Mouse (Mus musculus): Measurements from ENCODE around the gene Cd81.

The Cd81 gene

GRCm38 (mm10) chr7:143070506-143071070 is 18.0 kb downstream of the Cd81 start:
- DNase-seq (ENCODE audit: low read depth): no peak

GRCm38 (mm10) chr7:143072605-143073004 is 20.1 kb downstream of the Cd81 start:
- DNase-seq (ENCODE audit: low read depth): no peak

- DNase-seq (ENCODE audit: low read depth): no peak
These were observed 20.5 kb downstream of the Cd81 start for GRCm38 (mm10) chr7:143073086-143073485.

GRCm38 (mm10) chr7:143075394-143075793 is 22.9 kb downstream of the Cd81 start:
- DNase-seq (ENCODE audit: low read depth): no peak

DNA sequence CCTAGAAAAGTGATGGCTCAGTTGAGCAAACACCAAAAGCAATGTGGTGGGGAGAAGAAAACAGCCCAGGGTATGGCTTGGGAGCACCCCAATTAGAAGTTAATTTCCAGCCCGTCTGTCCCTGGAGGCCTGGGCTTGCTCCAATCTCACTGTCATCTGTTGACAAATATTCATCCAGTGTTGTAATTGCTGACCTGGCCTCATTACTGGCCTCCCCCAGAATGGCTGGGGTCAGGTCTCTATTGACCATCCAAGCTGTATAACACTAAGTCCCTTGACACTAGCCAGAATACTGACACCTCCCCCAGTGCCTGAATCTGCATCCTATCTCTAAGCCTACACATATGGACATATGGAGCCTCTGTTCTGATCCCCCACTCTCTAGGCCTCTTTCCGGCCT is 24.8 kb downstream of the Cd81 start:
- no peak for DNase-seq (ENCODE audit: low read depth)

- DNase-seq (ENCODE audit: low read depth): no peak
These were observed 29.5 kb downstream of the Cd81 start for GRCm38 (mm10) chr7:143082024-143082423.

DNA sequence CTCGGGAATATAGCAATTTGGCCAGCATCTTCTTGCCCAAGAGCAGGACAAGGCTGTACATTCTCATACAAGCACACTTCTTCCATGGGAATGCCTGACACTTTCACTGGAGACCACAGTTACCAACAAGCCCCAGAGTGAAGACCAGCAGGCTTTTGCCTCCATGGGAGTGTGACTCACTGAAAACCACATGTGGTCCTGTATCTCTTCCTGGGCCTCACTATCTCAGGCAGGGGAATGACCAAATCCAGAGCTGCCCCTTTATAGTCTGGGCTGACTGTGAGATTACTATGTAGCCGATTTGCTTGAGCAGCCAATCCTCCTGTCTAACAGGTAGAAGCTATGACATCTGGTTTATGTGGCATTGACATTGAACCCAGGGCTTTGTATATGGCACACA is 31.2 kb downstream of the Cd81 start:
- no peak for DNase-seq (ENCODE audit: low read depth)

DNA sequence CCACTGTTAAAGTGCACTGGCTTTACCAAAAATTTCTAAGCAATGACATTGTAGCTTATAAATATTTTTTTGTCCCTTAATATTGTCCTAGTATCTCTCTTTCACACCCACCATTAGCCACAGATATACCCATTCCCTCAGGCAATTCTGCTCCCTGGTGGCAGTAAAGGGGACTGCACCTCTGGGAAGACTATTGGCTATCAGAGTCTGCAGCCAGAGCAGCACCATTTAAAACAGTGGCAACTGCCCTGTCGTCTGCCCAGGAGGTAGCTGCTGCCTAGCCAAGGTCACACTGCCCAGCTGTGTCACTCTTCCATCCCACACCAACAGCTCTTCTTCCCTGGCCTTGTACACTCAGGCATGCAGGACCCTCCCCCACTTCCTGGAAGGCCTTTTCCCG is 33.8 kb downstream of the Cd81 start:
- DNase-seq (ENCODE audit: low read depth): peak; percentile 74

DNA sequence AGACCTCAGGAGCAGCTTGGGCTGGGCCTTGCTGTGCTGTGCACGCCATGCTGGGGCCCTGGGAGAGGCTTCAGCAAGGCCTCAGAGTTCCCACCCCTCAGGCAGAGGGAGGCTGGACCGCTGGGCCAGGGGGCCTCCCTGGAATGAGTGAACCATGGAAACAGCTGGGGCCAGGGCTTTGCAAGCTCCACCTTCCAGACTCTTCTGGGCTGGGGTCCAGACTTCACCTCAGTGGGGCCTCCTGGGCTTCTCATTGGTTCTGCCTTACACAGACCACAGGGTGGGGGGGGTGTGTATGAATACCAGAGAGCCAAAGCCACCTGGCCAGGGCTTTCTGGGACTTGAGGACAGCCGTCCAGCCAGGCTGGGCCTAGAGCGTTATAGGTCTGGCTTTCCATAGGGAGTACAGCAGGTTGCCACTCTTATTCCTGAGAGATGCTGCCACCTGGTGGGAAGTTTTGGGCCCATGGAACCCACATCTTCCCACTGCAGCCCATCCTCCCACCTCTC is 34.6 kb downstream of the Cd81 start:
- DNase-seq (ENCODE audit: low read depth): no peak

- DNase-seq (ENCODE audit: low read depth): no peak
These were observed 41.3 kb downstream of the Cd81 start for GRCm38 (mm10) chr7:143093847-143094246.

GRCm38 (mm10) chr7:143094592-143095553 is 42.3 kb downstream of the Cd81 start, which contains the start of gene Trpm5:
TSS of gene Trpm5 (minus strand) at chr7:143094642.
- DNase-seq (ENCODE audit: low read depth): peak; percentile 39

DNA sequence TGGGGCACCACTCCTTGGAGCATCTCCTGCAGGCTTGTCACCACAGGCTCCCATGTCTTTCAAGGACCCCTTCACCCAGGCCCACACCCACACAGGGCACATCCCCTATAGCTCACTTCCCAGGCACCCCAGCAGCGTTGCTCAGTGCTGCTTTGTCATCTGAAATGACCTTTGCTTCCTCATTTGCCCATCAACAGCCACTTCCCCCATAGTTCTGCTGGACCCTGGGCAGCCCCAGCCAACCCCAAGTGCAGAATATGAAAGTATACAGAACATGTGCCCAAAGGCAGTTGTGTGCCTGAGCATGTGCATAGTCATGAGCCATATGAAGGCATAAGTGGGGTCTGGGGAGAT is 43.0 kb downstream of the Cd81 start:
- DNase-seq (ENCODE audit: low read depth): no peak

GRCm38 (mm10) chr7:143100759-143101158 is 48.2 kb downstream of the Cd81 start:
- no peak for DNase-seq (ENCODE audit: low read depth)

DNA sequence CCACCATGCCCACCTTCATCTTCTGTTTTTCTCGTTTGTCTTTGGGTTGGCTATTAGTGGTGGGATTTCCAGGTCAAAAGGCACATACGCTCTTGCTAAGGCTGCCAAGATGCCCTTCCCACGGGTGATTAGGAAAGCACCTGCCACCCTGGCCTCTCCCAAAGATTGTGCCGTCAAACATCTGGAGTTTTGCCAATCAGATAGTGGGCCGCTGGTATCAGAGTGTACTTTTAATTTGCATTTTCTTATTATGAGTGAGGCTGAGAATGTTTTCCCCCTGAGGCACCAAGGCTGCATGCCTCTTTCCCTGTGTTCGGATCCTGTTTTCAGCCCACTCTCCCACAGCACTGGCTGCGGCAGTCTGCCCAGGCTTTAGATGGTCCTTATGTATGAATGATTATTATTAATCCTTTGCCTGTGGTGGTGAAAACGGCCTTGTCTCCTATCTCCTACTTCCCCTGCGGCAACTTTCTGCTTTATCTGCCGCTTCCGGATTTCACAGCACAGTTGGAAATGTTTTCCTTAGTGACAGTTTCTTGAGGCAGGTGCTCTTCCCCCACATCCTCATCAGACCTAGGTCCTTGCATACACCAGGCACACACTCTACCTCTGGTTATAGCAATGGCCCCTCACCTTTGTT is 52.8 kb downstream of the Cd81 start:
- no peak for DNase-seq (ENCODE audit: low read depth)

DNA sequence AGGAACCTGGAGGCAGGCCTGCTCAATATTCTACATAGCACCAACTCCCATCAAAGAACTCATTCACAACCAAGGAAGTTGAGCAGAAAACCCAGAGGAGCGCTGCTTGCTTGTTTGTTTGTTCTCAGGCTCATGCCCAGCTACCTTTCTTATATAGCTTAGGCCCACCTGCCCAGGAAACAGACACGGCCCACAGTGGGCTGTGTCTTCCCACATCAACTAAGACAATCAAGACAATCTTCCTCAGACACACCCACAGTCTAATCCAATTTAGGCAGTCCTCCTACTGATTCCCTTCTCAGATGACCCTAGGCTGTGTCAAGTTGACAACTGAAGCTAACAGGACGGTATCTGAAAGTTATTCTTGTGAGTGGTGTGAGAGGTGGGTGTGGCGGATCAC is 53.5 kb downstream of the Cd81 start, which contains the start of gene Kcnq1:
Gene Kcnq1, plus strand, starts transcription at position 301 of the 400 bp plus-strand sequence.
- DNase-seq (ENCODE audit: low read depth): no peak

GRCm38 (mm10) chr7:143106672-143107465 is 54.3 kb downstream of the Cd81 start:
- no peak for DNase-seq (ENCODE audit: low read depth)

DNA sequence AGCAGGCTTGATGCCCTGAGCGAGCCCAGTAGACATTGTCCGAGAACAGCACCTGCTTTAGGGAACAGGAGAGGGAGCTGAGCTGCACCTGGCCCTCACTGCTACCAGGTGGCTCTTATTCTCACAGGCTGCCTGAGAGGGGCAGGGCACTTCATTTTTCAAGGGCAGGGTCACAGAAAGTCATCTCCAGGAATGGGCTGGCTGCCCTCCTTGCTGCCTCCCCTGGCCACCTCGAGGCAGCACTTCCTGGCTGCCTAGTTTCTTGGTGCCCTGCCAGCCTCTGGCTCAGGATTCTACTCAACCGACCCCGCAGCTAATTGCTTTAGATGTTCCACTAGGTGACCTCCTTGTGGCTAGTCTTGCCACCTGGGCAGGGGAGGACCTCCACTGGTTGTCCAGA is 55.7 kb downstream of the Cd81 start:
- no peak for DNase-seq (ENCODE audit: low read depth)

DNA sequence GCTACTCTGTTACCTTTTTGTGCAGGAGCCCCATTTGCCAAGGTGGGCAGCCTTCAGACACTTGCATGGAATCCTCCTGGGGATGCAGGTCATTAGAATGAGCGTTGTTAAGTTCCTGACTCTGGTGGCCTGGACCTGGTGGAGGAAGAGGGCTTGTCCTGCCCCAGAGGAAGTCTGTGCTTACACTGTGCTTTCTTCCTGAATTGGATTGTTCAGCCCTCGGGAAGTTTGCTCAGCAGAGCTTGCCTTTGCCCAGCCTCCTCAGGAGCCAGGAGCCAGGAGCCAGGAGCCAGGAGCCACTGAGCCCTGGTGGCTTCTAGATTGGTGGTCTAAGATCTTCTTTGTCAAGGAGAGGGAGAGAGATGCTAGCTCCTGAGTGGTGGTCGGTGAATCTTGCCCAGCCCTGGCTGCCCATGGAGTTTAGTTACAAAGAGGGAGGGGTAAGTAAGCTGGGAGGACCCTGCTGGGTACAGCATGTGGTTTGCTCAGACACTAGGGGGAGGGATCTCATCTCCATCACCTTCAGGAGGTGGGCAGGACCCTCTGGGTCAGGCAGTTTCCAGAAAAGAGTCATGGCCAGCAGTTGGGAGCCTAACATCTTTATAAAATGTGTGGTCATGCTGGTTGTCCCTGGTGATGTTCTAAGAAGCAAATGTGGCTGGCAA is 56.6 kb downstream of the Cd81 start:
- no peak for DNase-seq (ENCODE audit: low read depth)

DNA sequence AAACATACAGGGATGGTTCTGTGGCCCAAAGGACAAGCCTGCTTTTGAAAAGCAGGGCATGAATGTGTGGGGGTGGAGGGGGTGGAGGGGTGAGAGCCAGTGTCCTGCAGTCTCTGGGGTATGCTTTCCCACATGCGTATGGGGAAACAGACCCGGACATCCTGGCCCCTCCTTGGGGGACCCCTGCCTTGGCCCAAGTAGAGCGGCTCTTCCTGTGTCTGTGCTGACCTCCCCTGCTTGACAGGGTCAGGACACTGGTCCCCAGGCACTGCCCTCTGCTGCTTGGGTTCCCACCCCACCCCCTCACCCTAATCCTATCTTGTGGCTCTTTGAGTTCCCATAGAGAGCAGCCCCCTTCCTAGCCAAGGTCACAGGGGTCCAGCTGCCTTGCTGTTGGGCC is 57.2 kb downstream of the Cd81 start:
- no peak for DNase-seq (ENCODE audit: low read depth)

GRCm38 (mm10) chr7:143110803-143111202 is 58.3 kb downstream of the Cd81 start:
- DNase-seq (ENCODE audit: low read depth): no peak

GRCm38 (mm10) chr7:143111719-143112118 is 59.2 kb downstream of the Cd81 start:
- no peak for DNase-seq (ENCODE audit: low read depth)

Measured in c-Kit-positive CD71-negative TER-119-negative erythroid progenitor cells, embryonic 14.5 days (primary cell).